Mouse (Mus musculus) lung, postnatal 0 days (tissue): ENCODE data around the gene Syt6.

Source experiments
- CTCF ChIP-seq: IDR thresholded peaks from 2 replicates; pipeline ENCODE4 v1.5.1; 2016; ENCODE audit warnings: antibody characterized with exemption, mild to moderate bottlenecking
- EP300 ChIP-seq: IDR thresholded peaks from 2 replicates; pipeline ENCODE4 v1.6.1; 2016; ENCODE audit warnings: antibody characterized with exemption, mild to moderate bottlenecking, control low read depth

DNA sequence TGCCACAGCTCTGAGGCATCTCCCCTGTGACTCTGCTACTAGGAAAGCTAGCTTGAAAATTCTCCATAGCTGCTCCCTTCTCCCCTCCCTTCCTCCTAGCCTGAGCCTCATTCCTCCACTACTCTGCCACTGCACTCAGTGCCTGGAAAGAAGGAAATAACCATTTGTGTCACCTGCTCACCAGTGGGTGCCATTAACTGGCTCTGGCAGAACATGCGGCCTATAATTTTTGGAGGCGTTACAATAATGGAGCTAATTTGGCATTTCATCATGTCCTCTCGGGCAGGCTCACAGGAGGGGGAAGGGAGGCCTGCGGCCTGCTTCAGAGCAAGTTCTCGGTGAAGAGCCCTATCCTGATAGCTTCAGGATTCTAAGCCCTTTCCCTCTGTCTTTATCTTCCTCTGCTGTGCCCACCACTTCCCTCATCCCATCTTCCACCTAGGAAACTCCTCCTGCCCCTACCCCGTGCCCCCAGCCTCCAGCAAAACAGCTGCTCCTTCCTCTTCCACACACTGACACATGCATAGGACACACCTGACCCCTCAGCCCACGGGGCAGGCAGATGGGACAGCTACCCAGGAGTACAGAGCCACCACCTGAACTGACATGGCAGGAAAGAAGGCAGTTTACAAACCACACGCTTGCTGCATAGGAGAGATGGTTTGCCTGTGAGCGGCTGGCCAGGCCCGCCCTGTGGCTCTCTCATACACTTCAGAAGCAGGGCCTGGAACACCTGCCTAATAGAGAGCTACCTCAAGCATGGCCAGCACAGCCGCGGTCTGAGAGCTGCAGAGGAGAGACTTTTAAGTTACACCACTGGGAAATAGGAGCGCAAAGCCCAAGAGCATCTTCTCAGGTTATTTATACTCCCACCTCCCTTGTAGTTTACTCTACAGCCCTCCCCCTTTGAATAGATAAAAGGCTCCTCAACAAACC is 31.9 kb downstream of the Syt6 start:
- no peak for TF ChIP-seq CTCF
- TF ChIP-seq EP300, result no peak
